Mouse (Mus musculus) brain, embryonic 14.5 days (tissue): ENCODE results near the gene Inip.
"Not testable (repeated sequence)": the region's sequence is repeated elsewhere in the genome, so short reads cannot be mapped to it uniquely, and the experiment has no call there.

ENCODE experiments used
- CTCF ChIP-seq: fragments of 200-500 bp; IDR thresholded peaks from 2 replicates; pipeline ENCODE4 v1.5.1; 2012; ENCODE audit warnings: inconsistent platforms, mild to moderate bottlenecking, moderate library complexity, borderline replicate concordance; ENCODE audit not compliant: insufficient read depth, insufficient read length; ENCODE audit errors: extremely low read depth
- POLR2A ChIP-seq: fragments of 200-500 bp; IDR thresholded peaks from 2 replicates; pipeline ENCODE4 v1.6.1; 2012; ENCODE audit warnings: mild to moderate bottlenecking, inconsistent platforms, borderline replicate concordance; ENCODE audit not compliant: poor library complexity, insufficient read depth, insufficient read length, severe bottlenecking; ENCODE audit errors: extremely low read depth

- not testable (repeated sequence) for TF ChIP-seq CTCF, POLR2A
Observed at GRCm38 (mm10) chr4:59793626-59794025, 7.8 kb downstream of the Inip start.
